Mouse (Mus musculus): ENCODE measurements around the gene Fam129b.

Fam129b gene

GRCm38 (mm10) chr2:32859622-32860012, 16.3 kb upstream of the Fam129b start:
- DNase-seq (ENCODE audit: low read depth, low spot score), result no peak

DNA sequence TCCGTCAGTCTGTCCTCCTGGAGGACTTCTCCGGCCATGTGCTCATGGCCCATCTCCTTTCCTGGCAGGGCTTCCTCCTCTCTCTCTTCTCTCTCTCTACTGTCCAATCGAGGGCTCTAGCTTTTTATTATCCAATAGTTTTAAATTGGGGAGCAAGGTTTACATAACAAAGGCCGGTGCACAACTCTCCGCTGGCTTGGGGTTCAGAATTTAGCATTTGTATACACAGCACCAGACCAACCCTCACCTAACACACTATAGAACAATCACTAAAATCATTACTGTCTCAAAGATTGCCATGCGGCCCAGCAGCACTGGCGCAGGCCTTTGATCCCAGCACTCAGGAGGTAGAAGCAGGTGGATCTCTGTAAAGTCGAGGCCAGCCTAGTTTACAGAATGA, 15.1 kb upstream of the Fam129b start:
- no peak for DNase-seq (ENCODE audit: low read depth, low spot score)

DNA sequence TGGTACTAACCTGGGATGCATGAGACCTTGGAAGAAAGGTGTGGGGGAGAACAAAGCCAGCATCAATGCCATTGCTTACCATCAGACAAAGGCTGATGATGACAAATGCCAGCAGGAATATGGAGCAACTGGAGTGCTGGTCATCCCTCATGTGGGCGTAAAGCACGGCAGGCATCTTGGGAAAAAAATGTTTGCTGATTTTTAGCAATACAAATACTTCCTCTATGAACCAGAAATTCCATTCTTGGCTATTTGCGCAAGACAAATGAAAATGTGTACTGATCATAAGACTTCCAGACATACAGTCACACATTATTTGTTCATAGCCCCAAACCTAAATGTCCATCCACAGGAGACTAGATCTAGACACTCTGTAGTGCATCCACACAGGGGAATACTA, 12.6 kb upstream of the Fam129b start:
- DNase-seq (ENCODE audit: low read depth, low spot score), result no peak

DNA sequence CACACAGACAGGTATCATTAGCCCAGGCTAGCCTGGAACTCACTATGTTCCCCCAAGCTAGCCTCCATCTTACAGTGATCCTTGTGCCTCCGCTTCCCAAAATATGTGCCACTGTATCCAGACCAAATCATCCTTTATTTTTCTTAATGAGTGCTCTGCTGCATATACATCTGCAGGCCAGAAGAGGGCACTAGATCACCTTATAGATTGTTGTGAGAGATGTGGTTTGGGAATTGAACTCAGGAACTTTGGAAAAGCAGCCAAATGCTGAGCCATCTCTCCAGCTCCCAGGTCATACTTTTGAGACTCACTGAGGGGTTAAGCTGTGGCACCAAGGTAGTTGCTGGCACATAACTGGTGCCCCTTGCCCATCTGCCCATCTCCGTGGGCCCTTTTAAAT, 11.2 kb upstream of the Fam129b start:
- no peak for DNase-seq (ENCODE audit: low read depth, low spot score)

- DNase-seq (ENCODE audit: low read depth, low spot score), result no peak
Observed at GRCm38 (mm10) chr2:32867354-32867753, 8.6 kb upstream of the Fam129b start.

DNA sequence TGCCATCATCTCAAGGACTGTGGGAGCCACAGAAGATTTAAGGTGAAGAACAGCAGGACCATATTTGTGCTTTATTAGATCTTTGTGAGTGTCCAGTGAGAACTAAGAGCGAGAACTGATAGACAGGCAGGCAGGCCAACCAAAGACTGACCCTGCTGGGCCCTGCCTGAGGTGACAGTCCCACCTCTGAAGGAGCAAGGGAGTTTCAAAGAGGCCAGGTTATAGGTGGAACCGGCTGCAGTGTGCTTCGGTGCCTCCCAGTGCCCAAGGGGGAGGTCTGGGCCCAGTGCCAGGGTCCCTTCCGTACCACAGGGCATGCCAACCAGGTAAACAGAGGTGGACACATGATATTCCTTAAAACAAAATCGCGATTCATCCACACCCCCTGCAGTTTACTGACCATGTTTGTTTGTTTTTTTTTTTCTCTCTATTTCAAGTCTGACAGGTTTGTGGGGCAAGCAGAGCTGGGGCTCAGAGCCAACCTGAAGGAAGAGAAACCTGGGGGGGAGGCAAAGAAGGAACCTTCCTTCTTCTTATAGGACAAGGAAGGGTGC, 6.1 kb upstream of the Fam129b start:
- DNase-seq (ENCODE audit: low read depth, low spot score), result no peak

DNA sequence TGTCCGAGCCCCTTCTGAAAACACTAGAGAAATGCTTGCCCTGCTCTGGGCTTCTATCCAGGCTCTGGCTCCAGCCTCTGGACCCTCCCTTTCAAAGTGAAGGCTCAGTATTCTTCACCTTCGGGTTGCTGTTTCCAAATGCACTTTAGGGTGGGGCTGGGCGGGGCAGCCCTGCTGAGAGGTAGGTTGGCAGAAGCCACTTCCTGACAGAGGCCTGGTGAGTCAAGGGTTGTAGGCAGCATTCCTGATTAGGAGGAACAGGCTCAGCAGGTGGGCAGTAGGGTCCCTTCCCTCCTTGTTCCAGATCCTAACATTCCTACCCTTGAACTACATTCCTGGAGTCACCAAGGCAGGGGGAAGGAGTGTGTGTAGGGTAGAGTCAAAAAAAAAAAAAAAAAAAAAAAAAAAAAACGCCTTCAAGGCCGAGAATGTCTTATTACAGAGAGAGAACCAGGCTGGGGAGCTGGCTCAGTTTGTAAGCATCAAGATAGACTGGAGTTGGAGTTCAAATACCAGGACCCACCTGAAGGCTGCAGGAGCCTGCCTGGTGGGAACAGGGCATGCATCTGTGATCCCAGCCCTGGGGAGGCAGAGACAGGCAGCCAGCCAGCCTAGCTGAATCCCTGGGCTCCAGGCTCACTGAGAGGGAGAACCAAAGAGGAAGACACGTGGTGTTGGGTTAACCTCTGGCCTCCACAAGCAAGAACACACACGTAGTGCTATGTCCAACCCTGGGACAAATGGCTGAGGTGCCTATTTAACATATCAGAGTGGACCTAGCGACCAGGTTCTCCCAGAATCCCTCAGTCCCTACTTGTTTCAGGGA, 5.4 kb upstream of the Fam129b start:
- no peak for DNase-seq (ENCODE audit: low read depth, low spot score)

DNA sequence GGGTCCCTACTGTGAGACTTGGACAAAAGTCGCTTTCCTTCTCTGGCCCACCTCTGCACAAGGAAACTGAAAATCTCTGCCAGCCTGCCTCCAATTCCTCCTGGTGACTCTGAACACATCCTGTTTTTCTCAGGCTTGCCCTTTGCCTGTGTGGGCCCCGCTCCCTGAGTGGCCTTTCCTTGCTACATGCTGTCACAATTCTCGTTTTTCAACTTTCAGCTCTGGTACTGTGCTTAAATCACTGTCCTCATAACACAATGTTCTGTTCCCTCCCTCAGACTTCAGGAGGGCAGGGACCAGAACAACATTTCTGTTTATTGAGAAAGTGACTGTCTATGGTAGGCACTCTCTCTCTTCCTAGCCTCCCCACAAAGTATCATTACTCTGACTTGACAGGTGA, 1.8 kb upstream of the Fam129b start:
- DNase-seq (ENCODE audit: low read depth, low spot score), result no peak

DNA sequence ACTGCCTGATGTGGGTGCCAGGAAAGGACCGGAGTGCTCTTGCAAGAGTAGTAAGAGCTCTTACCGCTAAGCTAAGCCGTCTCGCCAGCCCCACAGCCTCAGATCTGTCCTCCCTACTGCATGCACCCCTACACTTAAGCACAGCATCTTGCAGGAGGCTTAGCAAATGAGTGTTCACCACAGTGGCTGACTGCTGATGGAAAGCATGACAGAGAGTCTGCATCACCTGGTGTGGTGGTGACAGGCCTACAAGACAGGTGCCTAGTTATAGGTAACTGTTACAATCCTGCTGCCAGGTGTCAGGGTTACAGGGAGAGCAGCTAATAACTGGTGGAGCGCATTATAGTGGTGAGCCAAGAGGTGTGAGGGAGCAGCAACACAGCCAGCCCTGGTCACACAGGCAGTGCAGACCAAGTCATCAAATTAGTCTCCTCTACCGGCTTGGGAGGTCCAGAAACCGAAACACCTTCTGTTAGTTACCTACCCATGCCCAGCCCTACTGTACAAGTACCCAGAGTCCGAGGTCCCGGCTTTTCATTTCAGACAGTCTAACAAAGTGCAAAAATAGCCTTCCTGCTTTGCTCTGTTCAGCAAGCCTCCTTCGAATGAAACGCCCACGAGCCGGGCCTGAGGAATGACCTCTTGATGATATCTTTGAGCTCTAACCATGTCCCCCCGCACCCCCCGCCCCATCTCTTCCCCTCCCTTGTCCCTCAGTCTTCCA, 801 bp upstream of the Fam129b start:
- DNase-seq (ENCODE audit: low read depth, low spot score), result no peak

- no peak for DNase-seq (ENCODE audit: low read depth, low spot score)
Observed at GRCm38 (mm10) chr2:32876490-32877302, 782 bp downstream of the Fam129b start.

GRCm38 (mm10) chr2:32877303-32877702, 1.4 kb downstream of the Fam129b start:
- no peak for DNase-seq (ENCODE audit: low read depth, low spot score)

DNA sequence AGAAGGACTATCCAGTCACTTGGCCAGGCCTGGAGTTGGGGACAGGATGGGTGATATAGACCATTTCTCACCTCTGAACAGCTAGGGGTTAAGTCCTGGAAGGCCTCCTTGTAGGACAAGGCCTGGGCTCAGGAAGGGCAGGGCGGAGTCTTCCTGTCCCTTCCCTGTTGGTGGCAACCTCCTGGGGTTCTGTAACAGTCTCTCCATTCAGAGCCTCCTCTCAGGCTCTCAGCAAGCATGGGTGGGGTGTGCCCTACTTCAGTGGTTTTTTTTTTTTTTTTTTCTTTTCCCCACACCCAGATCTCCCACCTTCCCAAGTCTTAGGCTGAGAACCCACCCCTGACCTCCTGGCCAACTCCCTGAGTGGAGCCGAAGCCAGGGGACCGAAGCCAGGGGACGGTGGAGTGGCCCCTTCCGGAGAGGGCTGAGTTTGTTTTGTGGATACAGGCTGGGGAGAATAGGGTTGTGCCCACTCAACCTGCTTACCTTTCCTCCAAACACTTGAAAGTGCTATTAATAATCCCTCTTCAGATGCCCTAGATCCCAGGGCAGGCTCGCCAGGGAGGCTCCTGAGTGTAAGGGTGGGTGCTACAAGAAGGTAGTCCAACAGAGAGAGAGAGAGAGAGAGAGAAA, 2.0 kb downstream of the Fam129b start:
- DNase-seq (ENCODE audit: low read depth, low spot score), result no peak

DNA sequence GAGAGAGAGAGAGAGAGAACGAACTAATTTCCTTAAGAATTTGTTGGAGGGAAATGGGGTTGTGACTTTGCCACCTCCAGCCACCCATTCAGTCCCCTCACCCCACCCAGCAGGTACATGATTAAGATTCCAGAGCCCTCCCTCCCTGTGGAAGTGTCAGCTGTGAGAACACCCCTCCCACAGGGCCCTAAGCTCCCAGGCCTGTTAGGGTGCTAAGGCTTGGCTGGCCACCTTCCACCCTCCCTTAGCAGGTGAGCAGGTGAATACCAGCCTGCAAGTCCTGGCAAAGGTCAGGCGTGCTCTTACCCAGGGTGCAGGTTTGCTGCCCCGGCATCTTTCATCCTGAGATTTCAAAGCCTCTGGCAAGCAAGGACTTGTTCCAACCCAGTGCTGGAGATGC, 2.5 kb downstream of the Fam129b start:
- no peak for DNase-seq (ENCODE audit: low read depth, low spot score)

GRCm38 (mm10) chr2:32879593-32879992, 3.7 kb downstream of the Fam129b start:
- no peak for DNase-seq (ENCODE audit: low read depth, low spot score)

DNA sequence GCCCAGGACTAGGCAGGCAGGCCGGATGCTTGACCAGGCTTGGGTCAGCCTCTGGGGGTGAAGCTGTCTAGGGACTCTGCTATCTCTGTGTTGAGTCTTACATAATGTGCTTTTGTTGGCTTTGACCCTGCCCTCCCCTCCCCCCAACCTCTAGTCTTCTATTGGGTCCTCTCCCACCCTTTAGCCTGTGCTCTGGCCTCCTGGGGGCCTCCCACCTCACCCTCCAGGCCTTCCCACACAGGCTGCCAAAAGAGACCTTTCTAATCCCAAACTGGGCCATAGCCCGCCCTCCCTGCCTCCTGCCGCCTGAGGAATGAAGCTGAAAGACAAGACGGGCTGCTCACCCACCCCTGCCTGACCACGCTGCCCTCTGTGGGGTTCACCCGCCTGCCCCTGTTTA, 5.1 kb downstream of the Fam129b start:
- no peak for DNase-seq (ENCODE audit: low read depth, low spot score)

GRCm38 (mm10) chr2:32881723-32882122, 5.8 kb downstream of the Fam129b start:
- no peak for DNase-seq (ENCODE audit: low read depth, low spot score)

GRCm38 (mm10) chr2:32882283-32883043, 6.5 kb downstream of the Fam129b start:
- DNase-seq (ENCODE audit: low read depth, low spot score), result no peak

GRCm38 (mm10) chr2:32884745-32885144, 8.8 kb downstream of the Fam129b start:
- DNase-seq (ENCODE audit: low read depth, low spot score), result no peak

GRCm38 (mm10) chr2:32888029-32888428, 12.1 kb downstream of the Fam129b start:
- no peak for DNase-seq (ENCODE audit: low read depth, low spot score)

- DNase-seq (ENCODE audit: low read depth, low spot score), result no peak
Observed at GRCm38 (mm10) chr2:32888551-32888950, 12.6 kb downstream of the Fam129b start.

GRCm38 (mm10) chr2:32890280-32890679, 14.4 kb downstream of the Fam129b start:
- no peak for DNase-seq (ENCODE audit: low read depth, low spot score)
